Mouse (Mus musculus) bone marrow macrophage, adult 2 months (primary cell): ENCODE measurements at regions not wholly inside any gene's neighbourhood (a gene's known extent, or its start where the extent isn't known, plus 50 kb on each side); places are given as distances from the start of the nearest gene placed in this dataset.

ENCODE experiments used
- CTCF ChIP-seq: IDR thresholded peaks from 2 replicates; pipeline ENCODE4 v1.5.1; 2012; ENCODE audit warnings: low read depth, mild to moderate bottlenecking, low read length, moderate library complexity
- POLR2A ChIP-seq: IDR thresholded peaks from 2 replicates; pipeline ENCODE4 v1.6.1; 2012; ENCODE audit warnings: mild to moderate bottlenecking, low read depth, low read length, borderline replicate concordance

- no peak for TF ChIP-seq POLR2A
- no peak for TF ChIP-seq CTCF
Measured at GRCm38 (mm10) chr13:53533738-53534137, 60.9 kb upstream of the Msx2 start.
